Comparison of ENCODE assay signal across 8 mouse cellular contexts in genomic region chr6:30172820-30173550, GRCm38 (mm10).
A peak's percentile ranks its signal among the peaks of the same experiment; 100 is the strongest.
DNase-seq lines count a peak whose midpoint lies in the region; ATAC-seq and TF ChIP-seq lines count a peak whose summit lies in the region.

No protein-coding gene starts in this region.

- peak; percentile 32 to 54 for DNase-seq in cerebellum, postnatal 14 days
- no peak for DNase-seq in cerebellum, adult 11-12 months
- DNase-seq in ES-E14 (ENCODE audit: low read depth, low spot score) = no peak
- DNase-seq in lung, postnatal 0 days (ENCODE audit: low spot score) = peak; percentile 51
- no peak for DNase-seq in left cerebral cortex, postnatal 4 days

- peak overlapping the region; percentile 85 for H3K4me2 ChIP-seq in intestine, postnatal 0 days (replicated peaks; ENCODE audit: low read depth)
- peak overlapping the region; percentile 59 for H3K4me2 ChIP-seq in lung, postnatal 0 days (replicated peaks; ENCODE audit: low read depth, low read length)

- H3K4me1 ChIP-seq in ES-E14 (ENCODE audit: control insufficient read depth in 2 of 2, insufficient read depth in 2 of 2, low read length in 2 of 2, poor library complexity in 1 of 2) = peaks cover 18 to 39% of the 10 kb centered on the region in 2 experiments
- no peaks in the 10 kb centered on the region for H3K4me1 ChIP-seq in intestine, postnatal 0 days (replicated peaks; ENCODE audit: control insufficient read depth, insufficient read depth, low read length)
- H3K4me1 ChIP-seq in lung, postnatal 0 days (ENCODE audit: insufficient read depth, low read depth, low read length) = peaks cover 14% of the 10 kb centered on the region; the same call in 1 of the 2 replicates
- peaks cover 30% of the 10 kb centered on the region for H3K4me1 ChIP-seq in testis, adult 2 months (ENCODE audit: control insufficient read depth, insufficient read depth, low read length)

- no peak for TF ChIP-seq POLR2A in testis, adult 2 months (IDR thresholded peaks at IDR 0.05; ENCODE audit: control insufficient read depth, low read depth, low read length)

- intact Hi-C loops in left cerebral cortex, postnatal 4 days (cut with DNase I) = no loop called here

- H3K9ac ChIP-seq in ES-E14 (ENCODE audit: insufficient read depth, low read depth, low read length, poor library complexity, severe bottlenecking) = peak overlapping the region; percentile 77
- peak overlapping the region; percentile 48; the same call in 1 of the 2 replicates for H3K9ac ChIP-seq in intestine, postnatal 0 days (ENCODE audit: low read depth, low read length)
- peak overlapping the region; percentile 23 for H3K9ac ChIP-seq in lung, postnatal 0 days (replicated peaks; ENCODE audit: low read depth)

- H3K36me3 ChIP-seq in ES-E14 (ENCODE audit: control insufficient read depth, insufficient read depth, low read length, poor library complexity, severe bottlenecking) = peaks cover 26% of the 10 kb centered on the region
- H3K36me3 ChIP-seq in intestine, postnatal 0 days (ENCODE audit: control insufficient read depth, insufficient read depth) = no peaks in the 10 kb centered on the region
- H3K36me3 ChIP-seq in lung, postnatal 0 days (ENCODE audit: insufficient read depth, low read length) = no peaks in the 10 kb centered on the region
- no peaks in the 10 kb centered on the region for H3K36me3 ChIP-seq in testis, adult 2 months (ENCODE audit: control insufficient read depth, insufficient read depth, low read length)

- TF ChIP-seq EP300 in lung, postnatal 0 days (IDR thresholded peaks at IDR 0.05) = no peak

- H3K27ac ChIP-seq in ES-E14 (ENCODE audit: insufficient read depth, low read depth, low read length, poor library complexity, severe bottlenecking) = peak overlapping the region; percentile 79
- 0 out of 2 replicates have a peak overlapping the region, but pooled peaks have one; percentile 74 for H3K27ac ChIP-seq in intestine, postnatal 0 days (ENCODE audit: low read depth, low read length)
- 0 out of 2 replicates have a peak overlapping the region, but pooled peaks have one; percentile 58 for H3K27ac ChIP-seq in lung, postnatal 0 days (ENCODE audit: low read length)
- no peak overlapping the region for H3K27ac ChIP-seq in testis, adult 2 months (ENCODE audit: control insufficient read depth, insufficient read depth, low read depth, low read length)

- H3K4me3 ChIP-seq in ES-E14 (ENCODE audit: insufficient read depth in 1 of 2, low read depth in 1 of 2, low read length in 2 of 2, poor library complexity in 1 of 2, severe bottlenecking in 1 of 2) = peak overlapping the region; percentile 85 to 98
- peak overlapping the region; percentile 57 for H3K4me3 ChIP-seq in intestine, postnatal 0 days (ENCODE audit: low read depth, low read length)
- peak overlapping the region; percentile 40 for H3K4me3 ChIP-seq in lung, postnatal 0 days (ENCODE audit: low read depth, low read length)
- peak overlapping the region; percentile 56 for H3K4me3 ChIP-seq in testis, adult 2 months (ENCODE audit: control insufficient read depth, low read depth, low read length)

- in situ Hi-C loops in ES-E14 (cut with MboI; ENCODE audit: low sequenced_read_pairs in 2 of 2, unreplicated experiment in 2 of 2) = no loop called here

- H3K27me3 ChIP-seq in intestine, postnatal 0 days (replicated peaks; ENCODE audit: control insufficient read depth, insufficient read depth, low read length) = peaks cover 72% of the 10 kb centered on the region
- peaks cover 72% of the 10 kb centered on the region for H3K27me3 ChIP-seq in lung, postnatal 0 days (replicated peaks; ENCODE audit: insufficient read depth, low read length)
- H3K27me3 ChIP-seq in testis, adult 2 months (ENCODE audit: control insufficient read depth, insufficient read depth, low read length) = peaks cover 5% of the 10 kb centered on the region

- 2% methylated on average over 44 of the region's 44 CpGs for WGBS in intestine, postnatal 0 days
- WGBS in lung, postnatal 0 days = under 1% methylated on average over 43 of the region's 44 CpGs

- 0 out of 2 replicates have a peak, but pooled peaks have one; percentile 11 for ATAC-seq in erythroblast, adult 5-6 weeks (replicated peaks; ENCODE audit: low FRiP score, poor library complexity, severe bottlenecking)
- ATAC-seq in intestine, postnatal 0 days = peak; percentile 18; the same call in 1 of the 2 replicates
- peak; percentile 23 for ATAC-seq in lung, postnatal 0 days

- peak; percentile 71 for TF ChIP-seq CTCF in intestine, postnatal 0 days (IDR thresholded peaks at IDR 0.05; ENCODE audit: low read depth)
- peak; percentile 66 for TF ChIP-seq CTCF in lung, postnatal 0 days (IDR thresholded peaks at IDR 0.05)
- peak; percentile 26 for TF ChIP-seq CTCF in testis, adult 2 months (IDR thresholded peaks at IDR 0.05; ENCODE audit: control insufficient read depth, insufficient read depth, insufficient replicate concordance, low read depth, low read length)

- no peaks in the 10 kb centered on the region for H3K9me3 ChIP-seq in ES-E14 (ENCODE audit: control insufficient read depth, insufficient read depth, low read depth, low read length)
- no peaks in the 10 kb centered on the region for H3K9me3 ChIP-seq in intestine, postnatal 0 days (ENCODE audit: control insufficient read depth)
- H3K9me3 ChIP-seq in lung, postnatal 0 days (ENCODE audit: low read length) = no peaks in the 10 kb centered on the region

TF ChIP-seq in ES-E14, 5 proteins besides CTCF, POLR2A, EP300 and RAD21:
- no peak for TF ChIP-seq CHD2 (IDR thresholded peaks at IDR 0.05; ENCODE audit: low read depth, low read length)
- 0 out of 2 replicates have a peak, but pooled peaks have one; percentile 17 for TF ChIP-seq HCFC1 (IDR thresholded peaks at IDR 0.05; ENCODE audit: borderline replicate concordance, insufficient read depth, low read length)
TF ChIP-seq in ES-E14: peak in this region for 1.

Comparison
In these comparisons a context has a peak if more than half of its experiments do, and no peak if none do; other contexts are left out.
1. DNase-seq: peak in cerebellum, postnatal 14 days (2 of 2) and lung, postnatal 0 days (single experiment); none in cerebellum, adult 11-12 months (single experiment), ES-E14 (single experiment) and left cerebral cortex, postnatal 4 days (single experiment).
2. H3K4me3 ChIP-seq: peak in every context shown above with its lines; median percentile 92 in ES-E14; 57 in intestine, postnatal 0 days; 56 in testis, adult 2 months; 40 in lung, postnatal 0 days.
3. H3K9ac ChIP-seq: peak in every context shown above with its lines; median percentile 77 in ES-E14; 48 in intestine, postnatal 0 days; 23 in lung, postnatal 0 days.
4. Peak in every context shown above with its lines, with median percentiles within 50 percentile points of each other: ATAC-seq and CTCF ChIP-seq.